Mouse (Mus musculus) olfactory bulb, adult 2 months (tissue): ENCODE data around the gene Mrps2.

ENCODE experiments used
- CTCF ChIP-seq: fragments of 200-500 bp; IDR thresholded peaks from 2 replicates; pipeline ENCODE4 v1.5.1; 2012; ENCODE audit warnings: low read depth, mild to moderate bottlenecking, low read length, moderate library complexity; ENCODE audit not compliant: insufficient read depth
- POLR2A ChIP-seq: fragments of 200-500 bp; IDR thresholded peaks from 2 replicates; pipeline ENCODE4 v1.6.1; 2012; ENCODE audit warnings: mild to moderate bottlenecking, low read depth, low read length, moderate library complexity; ENCODE audit not compliant: insufficient read depth

DNA sequence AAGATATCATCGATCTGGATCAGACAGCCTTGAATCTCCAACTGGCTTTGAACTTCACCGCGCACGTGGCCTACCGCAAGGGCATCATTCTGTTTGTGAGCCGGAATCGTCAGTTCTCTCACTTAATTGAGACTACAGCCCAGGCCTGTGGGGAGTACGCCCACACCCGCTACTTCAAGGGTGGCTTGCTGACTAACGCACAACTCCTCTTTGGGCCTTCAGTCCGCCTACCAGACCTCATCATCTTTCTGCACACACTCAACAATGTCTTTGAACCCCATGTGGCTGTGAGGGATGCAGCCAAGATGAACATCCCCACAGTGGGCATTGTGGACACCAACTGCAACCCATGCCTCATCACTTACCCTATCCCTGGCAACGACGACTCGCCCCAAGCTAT, 1.6 kb downstream of the Mrps2 start:
- TF ChIP-seq CTCF: no peak
- no peak for TF ChIP-seq POLR2A
